Mouse (Mus musculus): ENCODE measurements around the gene Coq10b.
"Not testable (repeated sequence)": the region's sequence is repeated elsewhere in the genome, so short reads cannot be mapped to it uniquely, and the experiment has no call there.

Coq10b gene

DNA sequence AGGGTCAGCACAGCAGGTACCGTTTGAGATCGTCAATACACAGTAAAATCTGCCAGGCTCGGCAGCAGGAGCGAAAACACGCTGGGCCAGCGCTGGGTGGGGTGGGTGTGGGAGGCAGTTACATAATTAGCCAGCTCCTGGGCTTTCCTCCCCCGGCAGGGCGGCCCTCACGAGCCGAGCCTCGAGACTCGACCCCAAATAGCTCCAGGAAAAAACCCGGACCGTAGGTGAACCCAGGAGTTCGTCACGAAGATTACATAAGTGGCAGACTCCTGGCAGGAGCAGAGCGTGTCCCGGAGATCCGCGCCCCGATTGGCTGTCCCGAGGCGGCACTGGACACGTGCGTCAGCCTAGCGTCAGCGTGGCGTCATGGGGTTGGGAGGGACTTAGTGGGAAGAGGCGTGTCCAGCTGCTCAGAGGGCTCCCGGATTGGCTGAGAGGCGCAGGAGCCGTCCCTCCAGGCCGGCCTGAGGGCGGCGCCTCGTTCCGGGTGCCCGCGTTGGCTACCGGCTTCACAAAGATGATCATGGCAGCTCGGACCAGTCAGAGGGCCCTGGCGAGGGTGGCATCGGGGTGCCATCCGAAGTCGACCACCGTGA, at the start of gene Coq10b:
Gene Coq10b (plus strand): TSS at position 416 of the 599 bp plus-strand sequence.
- peak; percentile 96 for DNase-seq (ENCODE audit: low read depth, low spot score)

DNA sequence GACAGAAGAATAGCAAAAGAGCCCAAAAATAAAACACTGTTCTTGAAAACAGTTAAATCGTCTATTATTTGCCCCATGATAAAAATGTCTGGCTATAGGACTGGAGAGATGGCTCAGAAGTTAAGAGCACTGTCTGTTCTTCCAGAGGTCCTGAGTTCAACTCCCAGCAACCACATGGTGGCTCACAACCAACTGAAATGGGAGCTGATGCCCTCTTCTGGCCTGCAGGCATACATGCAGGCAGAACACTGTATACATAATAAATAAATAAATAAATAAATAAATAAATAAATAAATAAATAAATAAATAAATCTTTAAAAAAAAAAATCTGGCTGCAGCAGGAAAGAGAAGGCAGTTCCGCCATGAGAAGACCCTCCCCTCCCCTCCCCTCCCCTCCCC, 44.3 kb upstream of the Coq10b start:
- not testable (repeated sequence) for DNase-seq (ENCODE audit: low read depth, low spot score)

DNA sequence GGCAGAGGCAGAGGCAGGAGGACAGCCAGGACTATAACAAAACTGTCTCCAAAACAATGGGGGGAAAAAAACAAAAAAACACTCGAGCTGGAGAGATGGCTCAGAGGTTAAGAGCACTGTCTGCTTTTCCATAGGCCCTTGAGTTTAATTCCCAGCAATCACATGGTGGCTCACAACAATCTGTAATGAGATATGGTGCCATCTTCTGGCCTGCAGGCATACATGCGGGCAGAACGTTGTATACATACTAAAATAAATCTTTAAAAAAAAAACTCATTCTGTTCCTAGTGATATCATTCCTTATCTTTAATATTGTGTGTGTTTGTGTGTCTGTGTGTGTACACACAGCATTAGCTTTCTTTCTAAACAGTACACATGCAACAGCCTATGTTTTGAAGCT, 40.1 kb upstream of the Coq10b start:
- no peak for DNase-seq (ENCODE audit: low read depth, low spot score)

DNA sequence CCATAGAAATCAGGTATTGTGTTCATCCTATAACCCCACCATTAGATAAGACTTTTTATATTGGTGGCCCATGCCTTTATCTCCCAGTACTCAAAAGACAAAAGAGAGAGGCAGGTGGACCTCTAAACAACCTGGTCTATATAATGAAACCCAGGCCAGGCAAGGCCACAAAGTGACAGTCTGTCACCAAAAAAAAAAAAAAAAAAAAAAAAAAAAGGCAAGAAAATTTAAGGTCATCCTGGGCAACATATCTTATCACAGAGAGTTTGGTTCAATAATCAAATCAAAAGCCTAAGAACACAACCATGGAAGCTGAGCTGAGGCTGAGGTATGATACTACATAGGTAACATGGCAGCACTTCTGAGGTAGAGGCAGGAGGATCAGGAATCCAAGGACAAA, 30.7 kb upstream of the Coq10b start:
- DNase-seq (ENCODE audit: low read depth, low spot score) = no peak

DNA sequence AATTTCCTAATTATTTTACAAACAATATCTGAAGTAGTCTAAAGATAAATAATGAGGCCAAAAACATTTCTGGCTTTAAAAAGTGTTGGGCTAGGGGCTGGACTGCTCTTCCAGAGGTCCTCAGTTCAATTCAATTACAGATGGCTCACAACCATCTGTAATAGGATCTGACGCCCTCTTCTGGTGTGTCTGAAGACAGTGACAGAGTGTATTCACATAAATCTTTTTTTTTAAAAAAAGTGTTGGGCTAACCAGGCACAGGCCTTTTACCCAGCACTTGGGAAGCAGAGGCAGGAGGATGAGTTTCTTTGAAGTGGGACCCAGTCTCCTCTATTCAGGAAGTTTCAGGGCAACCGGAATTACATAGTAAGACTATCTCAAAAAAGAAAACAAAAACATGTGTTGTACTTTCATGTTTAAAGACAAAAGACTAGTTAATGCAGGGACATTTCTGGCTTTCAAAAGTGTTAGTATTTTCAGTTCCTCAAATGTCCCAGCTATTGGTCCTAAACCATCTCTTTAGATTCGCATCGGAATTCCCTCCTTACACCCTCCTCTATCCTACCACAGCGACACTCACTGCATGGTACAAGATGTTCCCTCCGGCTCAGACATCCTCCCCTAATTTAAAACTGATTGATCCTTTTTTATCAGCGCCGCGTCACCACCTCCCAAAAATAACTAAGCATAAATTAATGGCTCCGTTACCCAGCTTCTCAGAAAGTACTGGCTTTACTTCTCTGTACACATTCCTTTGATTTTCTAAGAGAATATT, 26.7 kb upstream of the Coq10b start:
- no peak for DNase-seq (ENCODE audit: low read depth, low spot score)

DNA sequence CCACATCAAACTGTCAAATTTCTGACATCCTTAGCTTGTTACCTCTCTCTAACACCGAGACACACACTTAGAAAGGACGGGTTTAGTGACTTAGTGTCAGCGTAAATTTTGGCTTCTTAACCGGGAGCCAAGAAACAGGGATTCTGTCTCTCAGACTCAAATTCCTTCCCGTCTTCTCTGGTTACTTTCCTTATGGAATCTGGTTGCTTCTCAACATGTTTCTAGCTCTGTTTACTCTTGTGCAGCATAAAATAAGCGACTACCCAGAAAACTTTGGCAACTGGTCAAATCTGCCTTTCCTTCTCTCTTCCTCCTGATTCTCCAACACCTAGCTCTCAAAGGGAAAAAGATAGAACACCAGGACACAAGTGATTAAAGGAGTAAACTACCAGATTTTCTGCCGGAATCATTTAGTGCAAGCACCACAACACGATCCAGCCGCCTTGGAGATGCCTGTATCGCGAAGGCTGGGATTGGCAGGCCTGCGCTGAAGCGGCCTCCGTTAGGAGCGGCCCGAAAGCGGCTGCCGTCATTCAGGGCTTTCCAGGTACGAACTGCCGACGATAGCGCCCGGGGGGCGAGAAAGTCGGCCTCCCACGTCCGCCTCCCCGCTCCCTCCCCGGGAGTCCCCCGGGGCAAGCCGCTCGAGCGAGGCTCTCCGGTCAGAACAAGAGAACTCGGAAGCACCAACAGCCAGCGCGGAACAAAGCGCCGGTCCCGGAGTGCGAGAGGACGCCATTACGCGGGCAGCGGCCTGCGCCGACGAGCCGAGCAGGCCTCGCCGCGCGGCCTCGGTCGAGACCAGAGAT, 25.9 kb upstream of the Coq10b start:
- DNase-seq (ENCODE audit: low read depth, low spot score) = no peak

DNA sequence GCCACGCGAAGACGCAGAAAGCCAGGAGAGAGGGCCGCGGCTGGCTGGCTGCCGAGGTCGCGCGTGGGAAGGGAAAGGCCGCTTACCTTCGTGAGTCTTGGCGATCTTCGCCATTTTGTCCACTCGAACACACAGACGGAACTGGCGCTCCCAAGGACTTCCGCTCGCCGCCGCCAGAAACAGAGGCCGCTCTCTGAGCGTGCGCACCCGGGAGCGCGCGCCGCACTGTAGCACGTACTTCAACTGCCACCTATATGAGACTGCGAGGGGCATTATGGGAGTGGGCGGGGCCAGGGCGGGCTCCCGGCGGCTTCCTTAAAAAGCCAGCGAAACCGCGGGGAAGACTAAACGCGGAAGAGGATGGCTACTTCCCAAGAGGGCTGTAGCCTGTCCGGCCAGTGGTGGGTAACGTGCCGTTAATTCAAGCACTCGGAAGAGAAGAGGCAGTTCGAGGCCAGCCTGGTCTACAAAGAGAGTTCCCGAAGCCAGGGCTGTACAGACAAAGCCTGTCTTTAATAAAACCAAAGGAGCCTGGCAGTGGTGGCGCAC, 25.2 kb upstream of the Coq10b start, which contains the start of gene Sf3b1:
Gene Sf3b1 (minus strand): TSS at position 229 of the 549 bp plus-strand sequence.
- peak; percentile 94 for DNase-seq (ENCODE audit: low read depth, low spot score)

DNA sequence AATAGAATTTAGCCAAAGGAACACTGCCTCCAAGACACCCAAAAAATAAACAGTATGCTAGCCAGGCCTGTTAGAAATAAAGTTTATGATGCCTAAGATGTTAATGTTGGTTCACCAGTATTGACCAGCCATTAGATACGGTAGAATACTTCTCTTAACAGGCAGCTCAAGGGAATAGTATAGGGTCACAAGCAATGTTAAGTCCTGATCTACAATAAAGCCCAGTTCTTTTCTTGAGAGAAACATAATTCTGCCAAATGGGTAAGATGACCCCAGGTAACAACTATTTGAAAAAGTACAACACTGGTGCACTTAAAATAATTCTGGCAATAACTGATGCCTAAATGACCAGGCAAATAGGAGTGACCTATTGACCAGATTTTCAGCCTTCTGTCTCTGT, 24.6 kb upstream of the Coq10b start:
- no peak for DNase-seq (ENCODE audit: low read depth, low spot score)

DNA sequence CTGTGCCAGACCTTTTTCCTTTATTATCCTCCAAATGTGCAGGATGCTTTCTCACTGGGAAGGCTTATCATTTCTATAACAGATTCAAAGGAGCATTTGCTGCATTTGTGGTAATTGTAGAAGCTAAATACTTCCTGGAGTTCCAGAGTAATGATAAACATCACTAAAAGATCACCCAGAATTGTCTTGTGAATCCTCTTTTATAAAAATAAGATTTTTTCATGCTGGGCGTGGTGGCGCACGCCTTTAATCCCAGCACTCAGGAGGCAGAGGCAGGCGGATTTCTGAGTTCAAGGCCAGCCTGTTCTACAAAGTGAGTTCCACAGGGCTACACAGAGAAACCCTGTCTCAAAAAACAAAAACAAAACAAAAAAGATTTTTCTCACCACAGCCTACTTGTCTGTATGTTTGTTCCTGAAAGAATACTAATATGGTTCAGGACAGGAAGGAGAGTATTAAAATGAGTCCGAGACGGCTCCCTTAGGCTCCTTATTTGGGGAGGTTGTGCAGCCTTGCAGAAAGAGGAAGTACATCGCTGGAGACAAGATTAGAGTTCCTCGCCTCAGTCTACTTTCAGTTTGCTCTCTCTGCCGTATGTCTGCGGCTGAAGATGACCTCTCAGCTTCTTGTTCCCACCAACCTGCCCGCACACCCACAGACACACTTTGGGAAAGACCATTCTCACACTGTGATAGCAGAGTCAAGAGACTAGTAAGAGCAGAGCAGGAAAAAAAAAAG, 23.9 kb upstream of the Coq10b start:
- DNase-seq (ENCODE audit: low read depth, low spot score) = no peak

DNA sequence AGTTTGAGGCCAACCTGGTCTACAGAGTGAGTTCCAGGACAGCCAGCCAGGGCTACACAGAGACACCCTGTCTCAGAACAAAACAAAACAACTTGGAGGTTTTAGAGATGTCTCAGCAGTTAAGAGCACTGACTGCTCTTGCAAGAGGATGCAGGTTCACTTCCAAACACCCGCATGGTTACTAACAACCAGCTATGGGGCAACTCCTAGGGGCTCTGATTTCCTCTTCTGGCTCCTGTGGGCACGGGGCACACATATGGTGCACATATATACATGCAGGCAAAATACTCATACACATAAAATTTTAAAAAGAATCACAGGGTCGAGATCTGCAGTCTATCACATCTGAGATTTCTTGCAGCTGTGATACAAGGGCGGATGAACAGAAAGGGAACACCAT, 23.1 kb upstream of the Coq10b start:
- no peak for DNase-seq (ENCODE audit: low read depth, low spot score)

DNA sequence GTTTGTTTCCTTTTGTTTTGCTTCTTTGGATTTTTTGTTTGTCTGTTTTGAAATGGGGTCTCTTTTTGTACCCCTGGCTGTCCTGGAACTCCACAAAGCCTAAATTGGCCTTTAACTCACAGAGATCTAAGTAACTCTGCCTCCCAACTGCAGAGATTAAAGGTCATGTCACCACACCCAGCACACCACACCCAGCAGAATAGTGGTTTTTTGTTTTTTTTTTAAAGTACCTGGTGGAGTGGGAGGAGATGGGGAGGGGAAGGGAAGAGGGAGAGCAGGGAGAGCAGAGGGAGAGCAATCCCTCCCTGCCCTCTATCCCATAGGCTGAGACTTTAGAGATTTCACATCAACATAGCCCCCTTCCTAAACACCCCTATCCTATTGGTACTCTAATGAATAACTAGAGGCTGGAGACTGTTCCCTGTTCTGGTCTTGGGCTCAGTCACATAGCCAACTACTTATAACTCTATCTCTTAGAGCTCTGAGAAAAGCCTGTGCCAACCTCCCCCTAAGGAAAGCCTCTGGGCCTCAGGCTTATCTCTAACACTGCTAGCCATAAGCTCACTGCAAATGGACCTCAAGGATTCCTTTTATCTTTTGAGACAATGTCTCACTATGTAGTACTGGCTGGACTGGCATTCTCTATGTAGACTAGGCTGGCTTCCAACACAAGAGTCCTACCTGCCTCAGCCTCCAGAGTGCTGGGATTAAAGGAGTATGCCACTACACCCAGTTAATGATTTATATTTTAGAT, 21.4 kb upstream of the Coq10b start:
- DNase-seq (ENCODE audit: low read depth, low spot score) = no peak

DNA sequence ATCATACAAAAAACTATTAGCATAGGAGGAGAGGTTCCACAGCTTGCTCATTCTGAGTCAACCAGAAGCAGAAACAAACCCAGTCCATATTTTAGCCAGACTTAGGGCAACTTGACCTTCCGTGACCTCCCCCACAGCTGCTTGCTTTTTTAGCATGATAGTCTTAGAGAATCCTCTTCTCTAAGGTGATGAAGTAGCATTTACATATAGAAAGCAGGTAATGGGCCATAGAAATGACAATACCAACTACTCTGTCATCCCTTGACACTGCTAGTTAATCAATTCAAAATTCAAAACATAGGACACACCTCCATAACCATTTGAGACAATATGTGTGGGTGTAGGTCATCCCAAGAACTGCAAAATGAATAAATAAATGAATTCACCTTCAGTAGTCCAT, 12.6 kb upstream of the Coq10b start:
- no peak for DNase-seq (ENCODE audit: low read depth, low spot score)

DNA sequence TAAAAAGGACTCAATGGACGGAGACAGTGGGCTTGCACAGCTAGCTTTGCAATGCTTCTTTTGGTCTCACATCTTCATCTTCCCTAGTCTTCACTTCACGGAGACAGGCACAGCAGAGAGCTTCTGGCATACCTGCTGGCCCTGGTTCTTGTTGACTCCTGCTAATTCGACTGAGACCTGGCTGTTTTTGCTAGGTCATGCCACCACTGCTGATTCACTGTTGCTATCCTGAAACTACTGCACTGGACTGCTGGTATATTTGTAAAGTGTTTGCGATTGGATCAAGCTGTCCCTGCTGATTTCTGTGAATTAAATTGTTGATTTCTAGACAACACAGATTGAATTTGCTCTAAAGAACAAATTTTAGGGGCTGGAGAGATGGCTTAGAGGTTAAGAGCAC, 10.9 kb upstream of the Coq10b start:
- no peak for DNase-seq (ENCODE audit: low read depth, low spot score)

DNA sequence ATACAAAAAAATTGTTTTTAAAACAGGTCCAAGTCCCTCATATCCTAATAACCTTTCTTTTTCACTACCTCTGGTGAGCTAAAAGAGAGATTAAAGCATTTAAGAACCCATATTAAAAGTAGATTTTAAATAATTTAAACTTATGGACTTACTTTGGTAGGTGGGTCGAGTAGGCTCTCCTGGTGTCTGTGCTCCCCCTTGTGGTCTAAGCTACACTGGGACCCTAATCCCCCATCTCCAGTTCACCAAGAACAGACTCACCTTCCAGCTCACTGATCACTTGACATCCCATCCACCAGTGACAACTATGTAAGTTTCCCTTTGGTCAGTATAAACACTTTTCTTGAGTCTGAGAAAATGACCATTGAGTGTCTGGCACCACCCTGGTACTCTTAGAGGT, 10.3 kb upstream of the Coq10b start:
- no peak for DNase-seq (ENCODE audit: low read depth, low spot score)

DNA sequence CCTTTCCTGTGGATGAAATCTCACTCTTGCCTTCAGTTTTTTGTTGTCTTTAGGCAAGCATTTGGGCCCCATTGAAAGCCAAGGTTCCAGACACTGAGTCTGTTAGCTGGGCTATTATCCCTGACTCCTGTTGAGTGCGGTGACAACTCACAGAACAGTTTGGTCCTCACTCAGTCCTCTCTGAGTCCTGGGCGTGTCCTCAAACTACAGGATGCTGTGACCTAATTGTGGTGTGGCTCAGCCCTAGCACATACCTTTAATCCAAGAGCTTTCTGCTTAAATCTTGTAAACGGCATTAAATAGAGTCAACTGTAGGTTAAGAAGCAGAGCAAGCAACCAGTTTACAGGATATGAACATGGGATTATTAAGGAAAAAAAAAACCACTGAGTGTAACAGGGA, 9.4 kb upstream of the Coq10b start:
- DNase-seq (ENCODE audit: low read depth, low spot score) = no peak

DNA sequence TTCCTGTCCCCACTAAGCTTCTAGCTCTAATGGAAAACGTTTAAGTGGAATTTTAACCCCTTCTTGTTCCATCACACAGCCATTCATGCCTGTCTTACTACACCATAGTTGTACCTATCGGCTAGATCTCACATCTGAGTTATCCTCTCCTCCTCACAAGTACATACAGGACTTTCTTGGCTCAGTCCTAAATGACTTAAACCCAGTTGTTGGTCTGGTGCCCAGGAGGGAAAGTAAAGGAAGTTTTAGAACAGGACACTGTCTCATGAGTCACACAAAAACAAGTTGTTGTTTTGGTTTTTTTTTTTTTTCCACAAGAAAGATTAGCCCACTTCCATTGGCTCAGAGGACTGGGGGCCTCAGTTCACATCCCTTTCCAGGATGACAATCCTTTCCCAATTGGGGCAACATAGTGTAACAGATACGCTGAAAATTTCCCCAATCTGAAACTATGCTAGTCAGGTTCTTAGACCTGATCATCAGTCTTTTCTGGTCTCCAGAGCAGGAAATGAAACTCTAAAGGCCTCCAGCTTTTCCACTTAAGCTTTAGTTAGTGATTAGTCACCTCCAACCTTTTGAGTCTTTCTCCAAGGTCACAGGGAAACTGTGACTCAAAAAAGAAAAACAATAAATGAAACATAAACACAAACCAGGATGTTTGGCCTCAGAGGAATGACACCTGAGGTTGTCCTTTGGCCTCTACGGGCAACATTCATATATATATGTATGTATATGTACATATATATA, 3.6 kb upstream of the Coq10b start:
- DNase-seq (ENCODE audit: low read depth, low spot score) = no peak

DNA sequence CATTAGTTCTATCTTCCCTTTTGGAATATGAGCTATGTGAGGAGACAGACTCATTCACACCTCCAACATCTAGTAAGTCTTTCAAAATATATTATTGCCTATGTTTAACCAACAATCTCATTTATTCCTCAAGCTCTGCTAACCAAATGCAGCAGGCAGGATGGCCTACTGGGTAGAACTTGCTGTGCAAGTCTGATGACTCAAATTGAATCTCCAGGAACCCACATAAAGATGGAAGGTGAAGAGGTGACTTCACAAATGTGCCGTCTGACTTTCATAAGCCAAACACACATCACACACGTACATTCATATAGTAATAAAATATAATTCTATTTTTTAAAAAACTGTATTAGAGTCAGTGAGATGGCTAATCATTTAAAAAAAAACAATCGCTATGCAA, 899 bp upstream of the Coq10b start:
- no peak for DNase-seq (ENCODE audit: low read depth, low spot score)

DNA sequence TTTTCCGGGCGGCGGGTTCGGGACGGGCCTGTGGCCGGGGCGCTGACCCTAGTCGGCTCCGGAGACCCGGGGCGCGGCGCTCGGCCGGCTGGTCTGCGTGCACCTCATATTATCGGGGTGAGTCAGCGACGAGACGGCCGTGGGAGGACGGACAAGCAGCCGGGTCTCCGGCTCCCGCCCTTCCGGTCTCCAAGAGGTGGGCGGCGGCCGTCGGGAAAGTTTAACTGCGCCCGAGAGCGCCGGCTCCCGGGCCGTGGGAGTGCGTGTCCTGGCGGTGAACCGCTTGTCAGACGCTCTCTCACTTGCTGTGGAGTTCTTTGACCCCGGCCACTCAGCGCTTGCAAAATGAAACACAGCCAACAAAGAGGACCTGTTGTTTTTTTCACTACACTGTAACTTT, 435 bp downstream of the Coq10b start:
- peak; percentile 4 for DNase-seq (ENCODE audit: low read depth, low spot score)

DNA sequence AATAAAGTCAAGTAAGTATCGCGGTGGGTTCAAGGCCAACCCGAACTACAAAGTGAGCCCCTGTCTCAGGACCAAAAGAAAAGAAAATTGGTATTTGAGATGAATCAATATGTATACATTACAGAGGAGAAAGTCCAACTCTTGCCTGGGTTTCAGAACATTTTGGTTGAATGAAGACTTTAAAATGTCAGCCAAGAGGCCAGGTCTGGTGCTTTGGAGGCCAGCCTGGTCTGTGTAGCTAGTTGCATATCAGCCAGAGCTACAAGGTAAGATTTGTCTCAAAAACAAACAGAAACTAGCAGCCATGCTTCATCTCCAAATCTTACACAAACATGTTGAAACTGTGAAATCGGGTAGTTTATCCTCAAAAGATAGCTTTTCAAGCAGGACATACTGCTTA, 1.0 kb downstream of the Coq10b start:
- DNase-seq (ENCODE audit: low read depth, low spot score) = no peak

All from retina, postnatal 7 days (tissue).